Mouse (Mus musculus) T-helper 1 cell (primary cell): ENCODE data around the gene Ispd.

Experiments
- in situ Hi-C: fragments of 300-600 bp; cut with MboI, MseI; formaldehyde crosslinking; loops from one replicate; pipeline ENCODE4 v1.15.1; 2025; ENCODE audit warnings: high pct_unique_total_duplicates

Ispd gene

GRCm38 (mm10) chr12:36554697-36555096, 173.4 kb downstream of the Ispd start:
- in situ Hi-C loops = no loop called here

GRCm38 (mm10) chr12:36564146-36564545, 182.9 kb downstream of the Ispd start:
- in situ Hi-C loops = loop anchor here (10.0 kb wide), 1 partner anchor 1729 kb away; no protein-coding TSS in a partner anchor

GRCm38 (mm10) chr12:36566974-36567373, 185.7 kb downstream of the Ispd start:
- in situ Hi-C loops = loop anchor here (10.0 kb wide), 1 partner anchor 1732 kb away; no protein-coding TSS in a partner anchor

- in situ Hi-C loops = no loop called here
These were observed 189.3 kb downstream of the Ispd start for GRCm38 (mm10) chr12:36570414-36571095.

GRCm38 (mm10) chr12:36584828-36585227, 203.6 kb downstream of the Ispd start:
- in situ Hi-C loops = no loop called here

GRCm38 (mm10) chr12:36597539-36598250, 216.4 kb downstream of the Ispd start:
- in situ Hi-C loops = no loop called here

- in situ Hi-C loops = no loop called here
These were observed 240.9 kb downstream of the Ispd start for GRCm38 (mm10) chr12:36621960-36622736.

GRCm38 (mm10) chr12:36627204-36627603, 246.0 kb downstream of the Ispd start:
- in situ Hi-C loops = no loop called here

GRCm38 (mm10) chr12:36632427-36632826, 251.2 kb downstream of the Ispd start:
- in situ Hi-C loops = no loop called here

GRCm38 (mm10) chr12:36647514-36647913, 266.3 kb downstream of the Ispd start:
- in situ Hi-C loops = no loop called here

GRCm38 (mm10) chr12:36662496-36662895, 281.2 kb downstream of the Ispd start:
- in situ Hi-C loops = no loop called here

GRCm38 (mm10) chr12:36664783-36665182, 283.5 kb downstream of the Ispd start:
- in situ Hi-C loops = no loop called here

- in situ Hi-C loops = no loop called here
These were observed 285.5 kb downstream of the Ispd start for GRCm38 (mm10) chr12:36666771-36667170.

GRCm38 (mm10) chr12:36670164-36670908, 289.1 kb downstream of the Ispd start:
- in situ Hi-C loops = loop anchor here (10.0 kb wide), 1 partner anchor 456 kb away; no protein-coding TSS in a partner anchor

- in situ Hi-C loops = loop anchor here (10.0 kb wide), 1 partner anchor 456 kb away; no protein-coding TSS in a partner anchor
These were observed 289.8 kb downstream of the Ispd start for GRCm38 (mm10) chr12:36670915-36671579.

GRCm38 (mm10) chr12:36674481-36674880, 293.2 kb downstream of the Ispd start:
- in situ Hi-C loops = loop anchor here (10.0 kb wide), 1 partner anchor 460 kb away; no protein-coding TSS in a partner anchor

GRCm38 (mm10) chr12:36678220-36678619, 297.0 kb downstream of the Ispd start:
- in situ Hi-C loops = loop anchor here (10.0 kb wide), 1 partner anchor 463 kb away; no protein-coding TSS in a partner anchor

- in situ Hi-C loops = no loop called here
These were observed 299.7 kb downstream of the Ispd start for GRCm38 (mm10) chr12:36680883-36681505.

- in situ Hi-C loops = no loop called here
These were observed 300.5 kb downstream of the Ispd start for GRCm38 (mm10) chr12:36681779-36682178.

- in situ Hi-C loops = no loop called here
These were observed 312.8 kb downstream of the Ispd start for GRCm38 (mm10) chr12:36694072-36694471.
